Mouse (Mus musculus): Measurements from ENCODE around the gene Sap18. TPM values are rescaled to one million over a fixed set of nuclear protein-coding genes. Genes with fewer than 3 reads are reported as not detected.
"Not testable (repeated sequence)": the region's sequence is repeated elsewhere in the genome, so short reads cannot be mapped to it uniquely, and the experiment has no call there.

The Sap18 gene
- total RNA-seq, 2 experiments from 2014 or later = 28.6 to 187 TPM

DNA sequence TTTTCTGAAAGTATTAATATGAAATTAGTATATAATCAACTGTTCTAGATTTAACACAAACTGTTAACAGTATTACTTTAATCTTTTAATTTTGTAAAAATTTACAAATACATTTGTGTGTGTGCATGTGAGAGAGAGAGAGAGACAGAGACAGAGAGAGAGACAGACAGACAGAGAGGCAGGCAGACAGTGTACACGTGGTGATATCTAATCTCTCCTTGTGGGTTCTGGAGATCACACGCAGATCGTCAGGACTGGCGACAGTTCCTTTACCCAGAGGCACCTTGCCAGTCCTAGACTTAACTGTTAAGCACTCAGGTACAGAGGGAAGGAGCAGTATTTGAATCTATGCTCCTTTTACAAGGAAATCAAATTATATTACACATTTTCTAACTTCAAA, 22.9 kb downstream of the Sap18 start:
- ATAC-seq (replicated peaks; ENCODE audit: low FRiP score, low TSS enrichment, poor library complexity, severe bottlenecking) = no peak

DNA sequence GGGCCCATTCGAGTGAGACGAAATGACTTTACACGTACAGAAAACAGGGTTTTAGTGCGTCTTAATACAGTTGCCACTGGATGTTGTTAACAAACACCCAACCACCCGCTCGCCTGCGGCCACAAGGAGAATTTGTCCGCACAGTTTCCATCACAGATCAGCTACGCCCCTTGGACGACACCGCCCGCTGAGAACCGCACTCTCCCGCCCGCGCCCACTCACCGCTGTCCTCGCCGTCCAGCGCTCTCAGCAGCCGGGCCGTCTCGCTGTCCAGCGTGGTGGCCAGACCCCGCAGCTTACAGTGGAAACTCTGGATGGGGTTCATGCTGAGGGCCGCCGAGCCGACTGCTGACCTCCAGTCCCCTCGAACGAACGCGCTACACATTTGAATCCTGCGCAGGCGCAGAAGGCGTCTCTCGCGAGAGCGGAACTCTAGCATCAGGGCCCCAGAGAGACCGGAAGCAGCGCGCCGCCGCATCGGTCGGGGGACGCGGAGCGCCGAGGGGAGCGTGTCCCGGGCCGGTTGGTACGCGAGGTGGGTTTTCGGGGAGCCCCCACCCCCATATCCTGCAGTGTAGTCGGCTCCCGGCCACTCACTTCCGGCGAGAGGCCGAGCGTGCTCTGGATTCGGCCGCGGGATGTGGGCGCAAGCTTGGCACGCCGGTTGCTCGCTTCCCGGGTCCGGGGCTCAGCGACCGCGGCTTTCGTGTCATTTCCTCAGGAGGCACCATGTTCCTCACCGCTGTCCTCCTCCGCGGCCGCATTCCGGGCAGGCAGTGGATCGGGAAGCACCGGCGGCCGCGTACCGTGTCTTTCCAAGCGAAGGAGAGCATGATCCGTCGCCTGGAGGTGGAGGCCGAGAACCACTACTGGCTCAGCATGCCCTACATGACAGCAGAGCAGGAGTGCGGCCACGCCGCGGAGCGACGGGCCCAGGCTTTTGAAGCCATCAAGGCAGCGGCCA, 28.1 kb downstream of the Sap18 start, which contains the start of the genes Ska3 and Mrpl57:
Gene Ska3, minus strand, starts transcription at position 398 of the 964 bp plus-strand sequence.
Gene Mrpl57, plus strand, starts transcription at position 447 of the 964 bp plus-strand sequence.
- ATAC-seq (replicated peaks; ENCODE audit: low FRiP score, low TSS enrichment, poor library complexity, severe bottlenecking) = peak; percentile 90

GRCm38 (mm10) chr14:57827284-57827683, 29.3 kb downstream of the Sap18 start:
- no peak for ATAC-seq (replicated peaks; ENCODE audit: low FRiP score, low TSS enrichment, poor library complexity, severe bottlenecking)

GRCm38 (mm10) chr14:57833526-57833925, 35.5 kb downstream of the Sap18 start:
- no peak for ATAC-seq (replicated peaks; ENCODE audit: low FRiP score, low TSS enrichment, poor library complexity, severe bottlenecking)

DNA sequence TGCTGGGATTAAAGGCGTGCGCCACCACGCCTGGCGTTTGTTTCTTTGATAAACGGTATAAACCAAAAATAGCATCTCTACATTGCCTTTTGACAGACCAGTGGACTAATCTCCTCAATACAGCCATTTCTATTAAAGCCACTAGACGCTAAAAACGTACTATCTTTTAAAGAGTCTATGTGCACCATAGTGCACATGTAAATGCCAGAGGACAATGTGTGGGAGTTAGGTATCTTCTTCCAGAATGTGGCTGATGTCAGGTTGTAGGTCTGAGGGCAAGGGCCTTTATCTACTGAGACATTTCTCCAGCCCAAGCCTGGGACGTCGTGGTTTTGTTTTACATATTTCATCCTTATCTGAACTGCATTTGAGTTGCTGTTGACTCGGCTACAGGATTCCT, 37.2 kb downstream of the Sap18 start:
- peak; percentile 98 for ATAC-seq (replicated peaks; ENCODE audit: low FRiP score, low TSS enrichment, poor library complexity, severe bottlenecking)

DNA sequence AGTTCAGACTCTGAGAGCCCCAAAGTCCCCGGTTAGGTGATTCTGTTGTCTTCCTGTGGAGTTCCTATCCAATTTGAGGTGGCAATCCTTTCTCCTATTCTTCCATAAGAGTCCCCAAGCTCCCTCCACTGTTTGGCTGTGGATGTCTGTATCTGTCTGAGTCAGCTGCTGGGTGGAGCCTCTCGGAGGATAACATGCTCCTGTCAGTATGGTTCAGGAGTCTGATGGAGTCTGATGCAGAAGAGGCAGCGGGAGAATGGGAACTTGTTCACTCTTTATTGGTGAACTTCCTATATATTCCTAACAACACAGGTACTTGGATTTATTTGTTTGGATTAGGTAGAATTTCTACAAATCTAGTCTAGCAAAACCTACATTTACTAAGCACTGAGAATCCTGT, 46.6 kb downstream of the Sap18 start:
- ATAC-seq (replicated peaks; ENCODE audit: low FRiP score, low TSS enrichment, poor library complexity, severe bottlenecking) = no peak

DNA sequence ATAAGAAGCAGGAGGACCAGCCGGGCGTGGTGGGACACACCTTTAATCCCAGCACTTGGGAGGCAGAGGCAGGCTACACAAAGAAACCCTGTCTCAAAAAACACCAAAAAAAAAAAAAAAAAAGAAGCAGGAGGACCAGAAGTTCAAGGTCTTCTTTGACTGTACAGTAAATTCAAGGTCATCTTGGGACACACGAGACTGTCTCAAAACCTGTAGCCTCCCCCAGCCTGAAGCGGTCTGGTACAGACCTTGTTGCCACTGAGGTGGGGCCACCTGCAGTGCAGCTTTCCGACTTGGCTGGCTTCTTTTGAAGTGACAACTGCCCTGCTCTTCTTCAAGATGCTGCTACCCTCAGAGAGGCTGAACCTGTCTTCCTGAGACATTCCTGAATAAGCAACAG, 50.1 kb downstream of the Sap18 start:
- ATAC-seq (replicated peaks; ENCODE audit: low FRiP score, low TSS enrichment, poor library complexity, severe bottlenecking) = not testable (repeated sequence)

GRCm38 (mm10) chr14:57848646-57849045, 50.7 kb downstream of the Sap18 start:
- ATAC-seq (replicated peaks; ENCODE audit: low FRiP score, low TSS enrichment, poor library complexity, severe bottlenecking) = no peak

DNA sequence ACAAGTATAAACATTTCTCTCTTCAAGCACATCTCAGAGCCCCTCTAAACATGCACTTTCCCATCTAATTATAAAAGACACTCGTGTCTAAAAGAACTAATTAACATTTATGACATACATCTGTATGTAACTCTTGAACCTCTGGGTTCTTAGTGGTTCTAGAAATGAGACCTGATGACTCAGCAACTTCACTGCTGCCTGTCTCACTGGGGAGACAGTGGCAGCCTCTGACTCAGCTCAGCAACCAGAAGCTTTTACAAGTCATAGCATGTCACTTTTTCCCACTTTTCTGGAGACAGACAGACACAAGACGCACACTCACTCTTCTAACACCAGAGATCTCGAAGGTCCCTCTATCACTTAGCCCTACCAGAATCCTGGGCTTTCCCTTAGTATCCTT, 52.4 kb downstream of the Sap18 start:
- no peak for ATAC-seq (replicated peaks; ENCODE audit: low FRiP score, low TSS enrichment, poor library complexity, severe bottlenecking)

DNA sequence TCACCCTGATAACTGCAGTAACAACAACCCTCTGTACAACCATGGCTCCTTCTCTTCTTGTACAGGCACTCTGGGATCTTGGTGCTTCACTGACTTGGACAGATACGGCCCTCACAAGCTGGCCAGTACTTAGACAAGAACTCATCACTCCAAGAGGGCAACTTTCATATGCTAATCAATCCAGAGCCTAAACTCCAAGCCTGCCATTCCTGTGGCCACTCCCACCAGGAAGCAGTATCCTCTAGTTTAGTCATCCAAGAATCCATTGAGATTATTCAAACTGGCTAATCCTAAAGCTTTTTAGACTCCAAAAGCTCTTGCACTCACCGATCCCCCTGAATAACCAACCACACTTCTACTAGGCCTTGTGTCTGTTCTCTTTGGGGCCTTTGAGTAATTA, 55.0 kb downstream of the Sap18 start:
- no peak for ATAC-seq (replicated peaks; ENCODE audit: low FRiP score, low TSS enrichment, poor library complexity, severe bottlenecking)

DNA sequence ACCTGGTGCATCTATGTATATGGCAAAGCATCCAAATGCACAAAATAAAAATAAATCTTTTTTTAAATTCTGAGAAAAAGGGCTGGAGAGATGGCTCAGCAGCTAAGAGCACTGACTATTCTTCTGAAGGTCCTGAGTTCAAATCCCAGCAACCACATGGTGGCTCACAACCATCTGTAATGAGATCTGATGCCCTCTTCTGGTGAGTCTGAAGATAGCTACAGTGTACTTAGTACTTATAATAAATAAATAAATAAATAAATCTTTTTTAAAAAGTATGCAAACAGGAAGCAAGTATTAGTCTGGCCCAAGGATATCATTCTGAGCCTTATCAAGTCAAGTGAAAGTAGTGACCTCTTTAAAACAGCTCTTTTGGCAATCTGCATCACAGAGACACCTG, 58.1 kb downstream of the Sap18 start:
- not testable (repeated sequence) for ATAC-seq (replicated peaks; ENCODE audit: low FRiP score, low TSS enrichment, poor library complexity, severe bottlenecking)

Other genes with a start within 250 kb of the Sap18 start
- 42.2 and 46.4 TPM in 2 replicates for gene Eef1akmt1, start 226.6 kb upstream of the Sap18 start, total RNA-seq (2014; fragmentation: Nextera tagmentation)
- gene Eef1akmt1, start 226.6 kb upstream of the Sap18 start, total RNA-seq (2017) = 14.7 and 18.2 TPM in 2 replicates
- gene Xpo4, start 132.8 kb upstream of the Sap18 start, total RNA-seq (2014; fragmentation: Nextera tagmentation) = 48.5 and 56.7 TPM in 2 replicates
- 61.1 and 69.0 TPM in 2 replicates for gene Xpo4, start 132.8 kb upstream of the Sap18 start, total RNA-seq (2017)
- not detected in 2 replicates for gene Gm49361, start 52.1 kb upstream of the Sap18 start, total RNA-seq (2014; fragmentation: Nextera tagmentation)
- not detected in 2 replicates for gene Gm49361, start 52.1 kb upstream of the Sap18 start, total RNA-seq (2017)
- gene Lats2, start 39.8 kb upstream of the Sap18 start, total RNA-seq (2014; fragmentation: Nextera tagmentation) = 6.3 and 11.0 TPM in 2 replicates
- 2.4 and 3.2 TPM in 2 replicates for gene Lats2, start 39.8 kb upstream of the Sap18 start, total RNA-seq (2017)
- gene Ska3, start 28.0 kb downstream of the Sap18 start, total RNA-seq (2014; fragmentation: Nextera tagmentation) = 20.4 and 27.5 TPM in 2 replicates
- gene Ska3, start 28.0 kb downstream of the Sap18 start, total RNA-seq (2017) = 23.6 and 26.2 TPM in 2 replicates
- 85.5 and 155 TPM in 2 replicates for gene Mrpl57, start 28.1 kb downstream of the Sap18 start, total RNA-seq (2014; fragmentation: Nextera tagmentation)
- gene Mrpl57, start 28.1 kb downstream of the Sap18 start, total RNA-seq (2017) = 70.6 and 73.8 TPM in 2 replicates
- 13.0 and 15.2 TPM in 2 replicates for gene Zdhhc20, start 92.1 kb downstream of the Sap18 start, total RNA-seq (2014; fragmentation: Nextera tagmentation)
- 16.8 and 24.5 TPM in 2 replicates for gene Zdhhc20, start 92.1 kb downstream of the Sap18 start, total RNA-seq (2017)
- gene Micu2, start 201.1 kb downstream of the Sap18 start, total RNA-seq (2014; fragmentation: Nextera tagmentation) = 28.9 and 32.4 TPM in 2 replicates
- gene Micu2, start 201.1 kb downstream of the Sap18 start, total RNA-seq (2017) = 73.5 and 107 TPM in 2 replicates

Measured in megakaryocyte-erythroid progenitor cell, adult 5-6 weeks (primary cell).